Mouse (Mus musculus) lung, postnatal 0 days (tissue): ENCODE data around the gene Vmn1r181.
"Not testable (repeated sequence)": the region's sequence is repeated elsewhere in the genome, so short reads cannot be mapped to it uniquely, and the experiment has no call there.

Experiments used
- CTCF ChIP-seq: IDR thresholded peaks from 2 replicates; pipeline ENCODE4 v1.5.1; 2016; ENCODE audit warnings: antibody characterized with exemption, mild to moderate bottlenecking
- EP300 ChIP-seq: IDR thresholded peaks from 2 replicates; pipeline ENCODE4 v1.6.1; 2016; ENCODE audit warnings: antibody characterized with exemption, mild to moderate bottlenecking, control low read depth

- not testable (repeated sequence) for TF ChIP-seq CTCF, EP300
These were observed at the start of gene Vmn1r181 for GRCm38 (mm10) chr7:23974315-23974714.
